ENCODE assay signal across 15 mouse cellular contexts in the genomic region with DNA sequence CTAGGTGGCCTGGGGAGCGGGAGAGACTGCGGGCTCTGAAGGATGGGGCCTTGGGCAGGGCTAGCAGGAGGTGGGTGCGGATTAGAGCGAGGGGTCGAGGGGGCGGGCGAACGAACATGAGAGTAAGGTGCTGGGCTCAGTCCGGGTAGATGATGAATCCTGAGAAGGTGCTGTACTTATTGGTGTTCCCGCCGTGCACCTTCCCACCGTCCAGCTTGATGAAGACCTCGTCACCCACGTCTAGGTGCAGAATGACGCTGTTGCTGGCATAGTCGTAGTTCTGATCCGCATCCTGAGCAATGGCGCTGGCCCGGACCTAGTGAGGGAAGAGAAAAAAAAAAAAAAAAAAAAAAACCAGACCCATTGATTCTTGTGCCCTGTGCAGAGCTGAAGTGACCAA. TPM values are rescaled to one million over a fixed set of nuclear protein-coding genes. Genes with fewer than 3 reads are reported as not detected.
A peak's percentile ranks its signal among the peaks of the same experiment; 100 is the strongest.
DNase-seq lines count a peak whose midpoint lies in the region; ATAC-seq lines count a peak whose summit lies in the region.
"Had no signal": no experiment of that assay in that cellular context is flagged by ENCODE, and none has a peak within 500 bp of the region (broad histone marks: within the 10 kb centered on the region; RNA-seq: fewer than 3 reads in every experiment).

No protein-coding gene starts in this region.

- H3K36me3 ChIP-seq in heart, embryonic 13.5 days, result peaks cover 39% of the 10 kb centered on the region
- peaks cover 31% of the 10 kb centered on the region for H3K36me3 ChIP-seq in lung, embryonic 15.5 days
- H3K36me3 ChIP-seq in embryonic facial prominence, embryonic 12.5 days, result peaks cover 32% of the 10 kb centered on the region
- peaks cover 14% of the 10 kb centered on the region for H3K36me3 ChIP-seq in liver, embryonic 16.5 days (ENCODE audit: control insufficient read depth, insufficient read depth)

- intact Hi-C loops in heart, postnatal 36 days (cut with DNase I), result loop anchor here (5.0 kb wide), 2 partner anchors 53 to 183 kb away; no protein-coding TSS in a partner anchor

- no peak overlapping the region for H3K27ac ChIP-seq in heart, embryonic 13.5 days (replicated peaks)
- H3K27ac ChIP-seq in lung, embryonic 15.5 days, result no peak overlapping the region
- H3K27ac ChIP-seq in embryonic facial prominence, embryonic 12.5 days, result no peak overlapping the region
- H3K27ac ChIP-seq in liver, embryonic 16.5 days (ENCODE audit: low read length), result no peak overlapping the region

- peak overlapping the region; percentile 41 for H3K4me2 ChIP-seq in heart, embryonic 13.5 days
- H3K4me2 ChIP-seq in lung, embryonic 15.5 days, result peak overlapping the region; percentile 2; the same call in 1 of the 2 replicates
- H3K4me2 ChIP-seq in embryonic facial prominence, embryonic 12.5 days (replicated peaks), result 0 out of 2 replicates have a peak overlapping the region, but pooled peaks have one; percentile 5
- 0 out of 2 replicates have a peak overlapping the region, but pooled peaks have one; percentile 7 for H3K4me2 ChIP-seq in liver, embryonic 16.5 days (ENCODE audit: low read depth, low read length)

- H3K27me3 ChIP-seq in heart, embryonic 13.5 days (replicated peaks), result peaks cover 70% of the 10 kb centered on the region
- peaks cover 60% of the 10 kb centered on the region for H3K27me3 ChIP-seq in lung, embryonic 15.5 days
- peaks cover 62% of the 10 kb centered on the region for H3K27me3 ChIP-seq in embryonic facial prominence, embryonic 12.5 days
- peaks cover 52% of the 10 kb centered on the region for H3K27me3 ChIP-seq in liver, embryonic 16.5 days (ENCODE audit: control insufficient read depth, insufficient read depth, low read depth, low read length)

- peak overlapping the region; percentile 21; the same call in 1 of the 2 replicates for H3K4me3 ChIP-seq in heart, embryonic 13.5 days
- no peak overlapping the region for H3K4me3 ChIP-seq in lung, embryonic 15.5 days
- no peak overlapping the region for H3K4me3 ChIP-seq in embryonic facial prominence, embryonic 12.5 days
- no peak overlapping the region for H3K4me3 ChIP-seq in liver, embryonic 16.5 days (ENCODE audit: low read depth, low read length)

- DNase-seq in heart, postnatal 36 days, result no peak
- no peak for DNase-seq in lung, postnatal 10 days
- DNase-seq in right cerebral cortex, adult 2 months (ENCODE audit: low spot score in 2 of 2), result no peak
- DNase-seq: adrenal gland, postnatal 14 days; thymus, postnatal 4 days had no signal

- no peaks in the 10 kb centered on the region for H3K9me3 ChIP-seq in heart, embryonic 13.5 days
- H3K9me3 ChIP-seq in lung, embryonic 15.5 days, result no peaks in the 10 kb centered on the region
- H3K9me3 ChIP-seq in embryonic facial prominence, embryonic 12.5 days, result no peaks in the 10 kb centered on the region
- H3K9me3 ChIP-seq in liver, embryonic 16.5 days (replicated peaks; ENCODE audit: control insufficient read depth, low read length), result no peaks in the 10 kb centered on the region

- 11% methylated on average over 19 of the region's 19 CpGs for WGBS in heart, embryonic 13.5 days
- WGBS in lung, embryonic 15.5 days, result 13% methylated on average over 19 of the region's 19 CpGs
- 10% methylated on average over 19 of the region's 19 CpGs for WGBS in embryonic facial prominence, embryonic 12.5 days
- 30% methylated on average over 19 of the region's 19 CpGs for WGBS in liver, embryonic 16.5 days (ENCODE audit: insufficient replicate concordance)

- H3K4me1 ChIP-seq in heart, embryonic 13.5 days, result peaks cover 24% of the 10 kb centered on the region
- H3K4me1 ChIP-seq in lung, embryonic 15.5 days, result peaks cover 18% of the 10 kb centered on the region
- H3K4me1 ChIP-seq in embryonic facial prominence, embryonic 12.5 days, result peaks cover 22% of the 10 kb centered on the region; the same call in 1 of the 2 replicates
- peaks cover 10% of the 10 kb centered on the region for H3K4me1 ChIP-seq in liver, embryonic 16.5 days (ENCODE audit: control insufficient read depth, low read depth, low read length)

- peak overlapping the region; percentile 64 for H3K9ac ChIP-seq in heart, embryonic 13.5 days
- H3K9ac ChIP-seq in lung, embryonic 15.5 days, result no peak overlapping the region
- no peak overlapping the region for H3K9ac ChIP-seq in embryonic facial prominence, embryonic 12.5 days
- H3K9ac ChIP-seq in liver, embryonic 16.5 days (ENCODE audit: low read depth, low read length), result no peak overlapping the region

- ATAC-seq in heart, embryonic 13.5 days (ENCODE audit: extremely low read depth, insufficient number of reproducible peaks, low FRiP score, low TSS enrichment), result no peak
- ATAC-seq in lung, embryonic 15.5 days (ENCODE audit: borderline replicate concordance, extremely low read depth, low FRiP score, low TSS enrichment), result no peak
- ATAC-seq in embryonic facial prominence, embryonic 12.5 days (ENCODE audit: insufficient number of reproducible peaks, insufficient read depth, low FRiP score, low TSS enrichment), result no peak
- ATAC-seq in liver, embryonic 16.5 days (ENCODE audit: low read depth), result 0 out of 2 replicates have a peak, but pooled peaks have one; percentile 3
- ATAC-seq in erythroid progenitor cell, adult 5-6 weeks (replicated peaks; ENCODE audit: low FRiP score, poor library complexity, severe bottlenecking), result no peak
- ATAC-seq: forebrain, embryonic 14.5 days had no signal

RNA-seq across cellular contexts. Expression of a gene that starts 3.0 kb away (rescaled TPM):
- polyA plus RNA-seq in heart, embryonic 13.5 days (2015; fragmentation: Nextera tagmentation; extraction: Ambion mirVana), result 0.16 and 0.25 TPM in 2 replicates
- not detected for total RNA-seq in heart, postnatal 36 days (2021)
- polyA plus RNA-seq in lung, embryonic 15.5 days (2015; fragmentation: Nextera tagmentation; extraction: Ambion mirVana), result not detected in 2 replicates
- polyA plus RNA-seq in embryonic facial prominence, embryonic 12.5 days (2016; fragmentation: Nextera tagmentation; extraction: Ambion mirVana), result 0.42 and 0.46 TPM in 2 replicates
- polyA plus RNA-seq in liver, embryonic 16.5 days (2015; fragmentation: Nextera tagmentation; extraction: Ambion mirVana), result not detected in 2 replicates
- not detected in 2 replicates for total RNA-seq in erythroid progenitor cell, adult 5-6 weeks (2015; ENCODE audit: low replicate concordance)
- not detected in 2 replicates for total RNA-seq in erythroid progenitor cell, adult 5-6 weeks (2017; ENCODE audit: low replicate concordance)
- total RNA-seq: adrenal gland, postnatal 14 days; layer of hippocampus, adult 18-20 months; left cerebral cortex, postnatal 14 days; megakaryocyte, adult 5-6 weeks had no signal
- polyA plus RNA-seq: forebrain, embryonic 14.5 days; spleen, adult 2 months had no signal

RNA-seq across cellular contexts. Expression of a gene that starts 8.4 kb away (rescaled TPM):
- polyA plus RNA-seq in heart, embryonic 13.5 days (2015; fragmentation: Nextera tagmentation; extraction: Ambion mirVana), result 1.0 and 1.8 TPM in 2 replicates
- under 1 TPM; 0.22 to 0.36 TPM for total RNA-seq in heart, postnatal 36 days (2021)
- polyA plus RNA-seq in lung, embryonic 15.5 days (2015; fragmentation: Nextera tagmentation; extraction: Ambion mirVana), result 1.7 and 1.9 TPM in 2 replicates
- polyA plus RNA-seq in embryonic facial prominence, embryonic 12.5 days (2016; fragmentation: Nextera tagmentation; extraction: Ambion mirVana), result 0.70 and 0.75 TPM in 2 replicates
- 18.5 and 19.2 TPM in 2 replicates for polyA plus RNA-seq in liver, embryonic 16.5 days (2015; fragmentation: Nextera tagmentation; extraction: Ambion mirVana)
- total RNA-seq in erythroid progenitor cell, adult 5-6 weeks (2015; ENCODE audit: low replicate concordance), result not detected in 2 replicates
- total RNA-seq in erythroid progenitor cell, adult 5-6 weeks (2017; ENCODE audit: low replicate concordance), result not detected in 2 replicates
- total RNA-seq: left cerebral cortex, postnatal 14 days had no signal

RNA-seq across cellular contexts. Expression of a gene that starts 10.2 kb away (rescaled TPM):
- polyA plus RNA-seq in heart, embryonic 13.5 days (2015; fragmentation: Nextera tagmentation; extraction: Ambion mirVana), result 27.1 and 27.8 TPM in 2 replicates
- total RNA-seq in heart, postnatal 36 days (2021), result under 1 TPM; 0.33 to 0.49 TPM
- polyA plus RNA-seq in lung, embryonic 15.5 days (2015; fragmentation: Nextera tagmentation; extraction: Ambion mirVana), result 35.4 and 41.9 TPM in 2 replicates
- polyA plus RNA-seq in embryonic facial prominence, embryonic 12.5 days (2016; fragmentation: Nextera tagmentation; extraction: Ambion mirVana), result 38.5 and 39.0 TPM in 2 replicates
- polyA plus RNA-seq in liver, embryonic 16.5 days (2015; fragmentation: Nextera tagmentation; extraction: Ambion mirVana), result 13.3 and 15.2 TPM in 2 replicates
- total RNA-seq in erythroid progenitor cell, adult 5-6 weeks (2015; ENCODE audit: low replicate concordance), result 152 and 157 TPM in 2 replicates
- total RNA-seq in erythroid progenitor cell, adult 5-6 weeks (2017; ENCODE audit: low replicate concordance), result 126 and 180 TPM in 2 replicates

RNA-seq across cellular contexts. Expression of a gene that starts 29.6 kb away (rescaled TPM):
- 0.56 and 1.7 TPM in 2 replicates for polyA plus RNA-seq in heart, embryonic 13.5 days (2015; fragmentation: Nextera tagmentation; extraction: Ambion mirVana)
- total RNA-seq in heart, postnatal 36 days (2021), result under 1 TPM; 0.14 to 0.94 TPM
- 3.1 and 6.8 TPM in 2 replicates for polyA plus RNA-seq in lung, embryonic 15.5 days (2015; fragmentation: Nextera tagmentation; extraction: Ambion mirVana)
- 35.6 and 50.9 TPM in 2 replicates for polyA plus RNA-seq in embryonic facial prominence, embryonic 12.5 days (2016; fragmentation: Nextera tagmentation; extraction: Ambion mirVana)
- 0.86 and 1.1 TPM in 2 replicates for polyA plus RNA-seq in liver, embryonic 16.5 days (2015; fragmentation: Nextera tagmentation; extraction: Ambion mirVana)
- total RNA-seq in erythroid progenitor cell, adult 5-6 weeks (2015; ENCODE audit: low replicate concordance), result not detected in 2 replicates
- not detected in 2 replicates for total RNA-seq in erythroid progenitor cell, adult 5-6 weeks (2017; ENCODE audit: low replicate concordance)
- total RNA-seq: megakaryocyte, adult 5-6 weeks had no signal

RNA-seq across cellular contexts. Expression of a gene that starts 41.1 kb away (rescaled TPM):
- 31.8 and 34.5 TPM in 2 replicates for polyA plus RNA-seq in heart, embryonic 13.5 days (2015; fragmentation: Nextera tagmentation; extraction: Ambion mirVana)
- total RNA-seq in heart, postnatal 36 days (2021), result 1 to 10 TPM; 6.6 to 7.9 TPM
- polyA plus RNA-seq in lung, embryonic 15.5 days (2015; fragmentation: Nextera tagmentation; extraction: Ambion mirVana), result 37.8 and 38.9 TPM in 2 replicates
- polyA plus RNA-seq in embryonic facial prominence, embryonic 12.5 days (2016; fragmentation: Nextera tagmentation; extraction: Ambion mirVana), result 69.4 and 73.4 TPM in 2 replicates
- polyA plus RNA-seq in liver, embryonic 16.5 days (2015; fragmentation: Nextera tagmentation; extraction: Ambion mirVana), result 5.5 and 6.0 TPM in 2 replicates
- not detected in 2 replicates for total RNA-seq in erythroid progenitor cell, adult 5-6 weeks (2015; ENCODE audit: low replicate concordance)
- total RNA-seq in erythroid progenitor cell, adult 5-6 weeks (2017; ENCODE audit: low replicate concordance), result 0.51 TPM in 1 of 2 replicates, not detected in the other
- total RNA-seq: megakaryocyte, adult 5-6 weeks had no signal
